ENCODE assay signal across 10 mouse cellular contexts in the genomic region with DNA sequence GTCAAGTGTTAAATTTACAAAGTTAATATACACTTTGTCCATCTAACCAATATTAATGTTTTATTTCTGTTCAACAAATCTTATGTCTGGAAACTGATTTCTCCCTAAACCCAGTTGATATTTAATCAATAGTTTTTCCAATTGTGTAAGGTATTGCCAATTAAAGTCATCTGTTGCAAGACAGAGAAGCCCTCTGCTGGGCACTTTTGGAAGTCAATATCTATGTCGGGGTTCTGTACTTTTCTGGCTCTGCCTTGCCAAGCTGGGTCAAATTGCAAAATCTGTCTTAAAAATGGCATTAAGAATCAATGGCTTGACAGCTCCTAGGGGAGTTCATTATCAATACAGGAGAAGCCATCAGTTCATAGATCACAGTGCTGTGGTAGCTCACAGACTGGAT. TPM values are rescaled to one million over a fixed set of nuclear protein-coding genes. Genes with fewer than 3 reads are reported as not detected.
DNase-seq lines count a peak whose midpoint lies in the region; ATAC-seq lines count a peak whose summit lies in the region.
"Had no signal": no experiment of that assay in that cellular context is flagged by ENCODE, and none has a peak within 500 bp of the region (broad histone marks: within the 10 kb centered on the region; RNA-seq: fewer than 3 reads in every experiment).

No protein-coding gene starts in this region.

- peak; percentile 48 to 72; a peak in 1 of 4 replicates for ATAC-seq in hematopoietic stem cell, adult 5-6 weeks (replicated peaks in 1 of 2; ENCODE audit: insufficient read depth in 1 of 2, low FRiP score in 2 of 2, low TSS enrichment in 1 of 2, low read depth in 1 of 2, poor library complexity in 2 of 2, severe bottlenecking in 2 of 2)

- DNase-seq in adrenal gland, adult 2 months: peak; percentile 26
- DNase-seq in adrenal gland, postnatal 25 days: no peak
- peak; percentile 13 for DNase-seq in kidney, postnatal 14 days
- no peak for DNase-seq in kidney, adult 11 months
- peak; percentile 33 for DNase-seq in A20 (ENCODE audit: low read depth, low spot score)
- DNase-seq in natural killer cell, adult 2 months (ENCODE audit: low spot score in 2 of 2): no peak
- no peak for DNase-seq in spleen, postnatal 14 days (ENCODE audit: low spot score in 2 of 2)

RNA-seq across cellular contexts. Expression of gene Otogl, which starts 10.8 kb away (rescaled TPM):
- under 1 TPM; 0.17 to 0.31 TPM for total RNA-seq in adrenal gland, adult 2 months (2021)
- polyA plus RNA-seq in adrenal gland, adult 2 months (2012; rRNA removed): not detected in 2 replicates
- 0.21 and 0.33 TPM in 2 replicates for total RNA-seq in adrenal gland, postnatal 25 days (2021)
- 0.13 TPM in 1 of 2 replicates, not detected in the other for total RNA-seq in hematopoietic stem cell, adult 5-6 weeks (2017)
- polyA plus RNA-seq: erythroblast, embryonic 14.5 days; neural tube, embryonic 11.5 days had no signal

Comparison
In these comparisons a context has a peak if more than half of its experiments do, and no peak if none do; other contexts are left out.
1. DNase-seq: peak in adrenal gland, adult 2 months (single experiment), kidney, postnatal 14 days (single experiment) and A20 (single experiment); none in adrenal gland, postnatal 25 days (single experiment), kidney, adult 11 months (single experiment), natural killer cell, adult 2 months (0 of 2) and spleen, postnatal 14 days (0 of 2).